In genomic region chr2:71268691-71269090, GRCm38 (mm10) we compare ENCODE assay signal across 26 mouse cellular contexts. TPM values are rescaled to one million over a fixed set of nuclear protein-coding genes. Genes with fewer than 3 reads are reported as not detected.
DNase-seq lines count a peak whose midpoint lies in the region; ATAC-seq and TF ChIP-seq lines count a peak whose summit lies in the region.
"Had no signal": no experiment of that assay in that cellular context is flagged by ENCODE, and none has a peak within 500 bp of the region (broad histone marks: within the 10 kb centered on the region; RNA-seq: fewer than 3 reads in every experiment).

No protein-coding gene starts in this region.

- no peaks in the 10 kb centered on the region for H3K9me3 ChIP-seq in G1E (replicated peaks)
- H3K9me3 ChIP-seq in liver, embryonic 13.5 days (replicated peaks), result no peaks in the 10 kb centered on the region
- H3K9me3 ChIP-seq in liver, embryonic 16.5 days (replicated peaks; ENCODE audit: control insufficient read depth, low read length), result no peaks in the 10 kb centered on the region
- no peaks in the 10 kb centered on the region for H3K9me3 ChIP-seq in forebrain, embryonic 15.5 days
- H3K9me3 ChIP-seq: embryonic facial prominence, embryonic 12.5 days; embryonic facial prominence, embryonic 15.5 days; hindbrain, embryonic 10.5 days; hindbrain, embryonic 13.5 days; intestine, embryonic 15.5 days had no signal

- H3K27me3 ChIP-seq in G1E (ENCODE audit: insufficient read depth, low read length), result no peaks in the 10 kb centered on the region
- H3K27me3 ChIP-seq in liver, embryonic 13.5 days, result no peaks in the 10 kb centered on the region
- H3K27me3 ChIP-seq in liver, embryonic 16.5 days (ENCODE audit: control insufficient read depth, insufficient read depth, low read depth, low read length), result no peaks in the 10 kb centered on the region
- H3K27me3 ChIP-seq in forebrain, embryonic 15.5 days, result no peaks in the 10 kb centered on the region
- H3K27me3 ChIP-seq: CH12.LX; embryonic facial prominence, embryonic 12.5 days; embryonic facial prominence, embryonic 15.5 days; hindbrain, embryonic 13.5 days; intestine, embryonic 15.5 days; Patski had no signal

- intact Hi-C loops in heart, postnatal 25 days (cut with DNase I), result no loop called here

- peak overlapping the region; percentile 69 for H3K27ac ChIP-seq in liver, embryonic 13.5 days
- peak overlapping the region; percentile 12; the same call in 1 of the 2 replicates for H3K27ac ChIP-seq in liver, embryonic 16.5 days (ENCODE audit: low read length)
- H3K27ac ChIP-seq in forebrain, embryonic 15.5 days (replicated peaks), result no peak overlapping the region
- H3K27ac ChIP-seq: embryonic facial prominence, embryonic 12.5 days; embryonic facial prominence, embryonic 15.5 days; hindbrain, embryonic 10.5 days; hindbrain, embryonic 13.5 days; intestine, embryonic 15.5 days had no signal

- WGBS in liver, embryonic 13.5 days (ENCODE audit: insufficient replicate concordance), result 68% methylated on average over 8 of the region's 8 CpGs
- WGBS in liver, embryonic 16.5 days (ENCODE audit: insufficient replicate concordance), result 68% methylated on average over 8 of the region's 8 CpGs
- WGBS in forebrain, embryonic 15.5 days, result 93% methylated on average over 8 of the region's 8 CpGs

- H3K4me2 ChIP-seq in liver, embryonic 13.5 days, result no peak overlapping the region
- H3K4me2 ChIP-seq in liver, embryonic 16.5 days (ENCODE audit: low read depth, low read length), result no peak overlapping the region
- H3K4me2 ChIP-seq in forebrain, embryonic 15.5 days (replicated peaks), result no peak overlapping the region
- H3K4me2 ChIP-seq: embryonic facial prominence, embryonic 12.5 days; embryonic facial prominence, embryonic 15.5 days; heart, embryonic 11.5 days; hindbrain, embryonic 13.5 days; intestine, embryonic 15.5 days had no signal

- no peak overlapping the region for H3K9ac ChIP-seq in liver, embryonic 13.5 days
- no peak overlapping the region for H3K9ac ChIP-seq in liver, embryonic 16.5 days (ENCODE audit: low read depth, low read length)
- no peak overlapping the region for H3K9ac ChIP-seq in forebrain, embryonic 15.5 days (replicated peaks)
- H3K9ac ChIP-seq: embryonic facial prominence, embryonic 12.5 days; embryonic facial prominence, embryonic 15.5 days; hindbrain, embryonic 13.5 days; intestine, embryonic 15.5 days had no signal

- peak overlapping the region; percentile 55; the same call in 1 of the 2 replicates for H3K4me3 ChIP-seq in G1E (ENCODE audit: low read depth, low read length)
- H3K4me3 ChIP-seq in liver, embryonic 13.5 days (replicated peaks), result no peak overlapping the region
- no peak overlapping the region for H3K4me3 ChIP-seq in liver, embryonic 16.5 days (ENCODE audit: low read depth, low read length)
- H3K4me3 ChIP-seq in forebrain, embryonic 15.5 days, result no peak overlapping the region
- H3K4me3 ChIP-seq: embryonic facial prominence, embryonic 12.5 days; embryonic facial prominence, embryonic 15.5 days; hindbrain, embryonic 10.5 days; hindbrain, embryonic 13.5 days; intestine, embryonic 15.5 days had no signal

- no peak for TF ChIP-seq CTCF in G1E (IDR thresholded peaks at IDR 0.05; ENCODE audit: low read depth, low read length)

- H3K36me3 ChIP-seq in G1E (replicated peaks), result peaks cover 46% of the 10 kb centered on the region
- H3K36me3 ChIP-seq in liver, embryonic 13.5 days, result peaks cover 19% of the 10 kb centered on the region
- H3K36me3 ChIP-seq in liver, embryonic 16.5 days (ENCODE audit: control insufficient read depth, insufficient read depth), result no peaks in the 10 kb centered on the region; the same call in 1 of the 2 replicates
- peaks cover 38% of the 10 kb centered on the region for H3K36me3 ChIP-seq in forebrain, embryonic 15.5 days

- peak; percentile 40 for DNase-seq in heart, adult 11 months
- DNase-seq in heart, postnatal 25 days (ENCODE audit: low spot score), result no peak
- DNase-seq in G1E (ENCODE audit: low spot score), result peak; percentile 53
- peak; percentile 47 for DNase-seq in liver, embryonic 13.5 days
- DNase-seq in B cell, adult 2 months, result no peak
- no peak for DNase-seq in thymus, postnatal 14 days
- DNase-seq: adrenal gland, adult 2 months; adrenal gland, postnatal 25 days; cerebellum, adult 11-12 months; cerebellum, adult 9-10 months; cerebellum, postnatal 14 days; gastrocnemius, postnatal 10 days; gastrocnemius, postnatal 36 days; heart, postnatal 36 days had no signal

- peaks cover 34% of the 10 kb centered on the region for H3K4me1 ChIP-seq in G1E (ENCODE audit: insufficient read depth, low read depth, low read length)
- H3K4me1 ChIP-seq in liver, embryonic 13.5 days (replicated peaks), result peaks cover 34% of the 10 kb centered on the region
- peaks cover 18% of the 10 kb centered on the region for H3K4me1 ChIP-seq in liver, embryonic 16.5 days (ENCODE audit: control insufficient read depth, low read depth, low read length)
- H3K4me1 ChIP-seq in forebrain, embryonic 15.5 days, result no peaks in the 10 kb centered on the region
- H3K4me1 ChIP-seq: hindbrain, embryonic 10.5 days; hindbrain, embryonic 13.5 days; intestine, embryonic 15.5 days had no signal

- peak; percentile 74 for ATAC-seq in G1E (ENCODE audit: extremely low read depth, insufficient number of reproducible peaks, low FRiP score, poor library complexity, severe bottlenecking)
- ATAC-seq in liver, embryonic 13.5 days (ENCODE audit: low read depth), result peak; percentile 42; the same call in 1 of the 2 replicates
- no peak for ATAC-seq in liver, embryonic 16.5 days (ENCODE audit: low read depth)
- no peak for ATAC-seq in forebrain, embryonic 15.5 days (replicated peaks)
- ATAC-seq: forebrain, embryonic 14.5 days; hindbrain, embryonic 16.5 days; intestine, embryonic 15.5 days; Patski had no signal

RNA-seq across cellular contexts. Expression of gene Dync1i2, which starts 57.2 kb away (rescaled TPM):
- 10 to 100 TPM; 55.8 to 63.1 TPM for total RNA-seq in heart, postnatal 25 days (2021)
- 134 and 148 TPM in 2 replicates for total RNA-seq in G1E (2014; fragmentation: Nextera tagmentation)
- total RNA-seq in G1E (2017), result 114 and 131 TPM in 2 replicates
- 6.5 and 12.0 TPM in 2 replicates for polyA plus RNA-seq in G1E (2012)
- 30.9 and 42.0 TPM in 2 replicates for polyA plus RNA-seq in liver, embryonic 13.5 days (2015; fragmentation: Nextera tagmentation; extraction: Ambion mirVana)
- polyA plus RNA-seq in liver, embryonic 16.5 days (2015; fragmentation: Nextera tagmentation; extraction: Ambion mirVana), result 23.2 and 25.1 TPM in 2 replicates
- 175 and 190 TPM in 2 replicates for polyA plus RNA-seq in forebrain, embryonic 15.5 days (2015; fragmentation: Nextera tagmentation; extraction: Ambion mirVana)

Comparison
In these comparisons a context has a peak if more than half of its experiments do, and no peak if none do; other contexts are left out.
1. DNase-seq: peak in heart, adult 11 months (single experiment), G1E (single experiment) and liver, embryonic 13.5 days (single experiment); none in heart, postnatal 25 days (single experiment), B cell, adult 2 months (0 of 2) and thymus, postnatal 14 days (single experiment).
2. ATAC-seq: peak in G1E (single experiment) and liver, embryonic 13.5 days (single experiment); none in liver, embryonic 16.5 days (single experiment) and forebrain, embryonic 15.5 days (single experiment).